Mouse (Mus musculus): ENCODE results near the gene Tdpoz3.
A peak's percentile ranks its signal among the peaks of the same experiment; 100 is the strongest.
"Not testable (repeated sequence)": the region's sequence is repeated elsewhere in the genome, so short reads cannot be mapped to it uniquely, and the experiment has no call there.

Gene Tdpoz3

DNA sequence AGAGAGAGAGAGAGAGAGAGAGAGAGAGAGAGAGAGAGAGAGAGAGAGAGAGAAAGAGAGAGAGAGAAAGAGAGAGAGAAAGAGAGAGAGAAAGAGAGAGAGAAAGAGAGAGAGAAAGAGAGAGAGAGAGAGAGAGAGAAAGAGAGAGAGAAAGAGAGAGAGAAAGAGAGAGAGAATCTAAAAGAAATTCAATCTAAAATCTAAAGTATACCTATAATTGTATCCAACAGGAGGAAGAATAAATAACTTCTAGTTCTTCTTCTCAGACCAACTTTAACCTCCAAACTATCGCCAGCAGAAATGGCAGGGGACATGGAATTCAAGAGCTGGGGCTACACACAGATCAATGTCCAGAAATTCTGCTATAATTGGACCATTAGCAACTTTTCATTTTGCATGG, at the start of gene Tdpoz3:
Gene Tdpoz3, plus strand, starts transcription at position 301 of the 400 bp plus-strand sequence.
- DNase-seq (ENCODE audit: low spot score in 2 of 2): not testable (repeated sequence)

DNA sequence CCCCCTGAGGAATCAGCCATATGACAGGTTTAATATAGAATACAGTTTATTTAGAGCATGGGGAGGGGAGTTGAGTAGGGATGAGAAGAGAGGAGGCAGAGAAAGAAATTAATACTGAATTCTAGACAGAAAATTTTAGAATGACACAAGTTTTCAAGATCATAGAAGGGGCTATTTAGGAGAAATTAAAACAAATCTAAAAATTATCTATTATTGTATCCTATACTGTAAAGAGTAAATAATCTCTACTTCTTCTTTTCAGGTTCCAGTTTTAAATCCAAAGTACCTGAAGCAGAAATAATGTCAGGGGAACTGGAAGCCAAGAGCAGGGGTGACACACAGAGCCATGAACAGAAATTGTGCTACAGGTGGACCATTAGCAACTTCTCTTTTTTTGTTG, 29.7 kb upstream of the Tdpoz3 start, which contains the start of gene Tdpoz4:
Gene Tdpoz4, plus strand, starts transcription at position 301 of the 400 bp plus-strand sequence.
- not testable (repeated sequence) for DNase-seq (ENCODE audit: low spot score in 2 of 2)

DNA sequence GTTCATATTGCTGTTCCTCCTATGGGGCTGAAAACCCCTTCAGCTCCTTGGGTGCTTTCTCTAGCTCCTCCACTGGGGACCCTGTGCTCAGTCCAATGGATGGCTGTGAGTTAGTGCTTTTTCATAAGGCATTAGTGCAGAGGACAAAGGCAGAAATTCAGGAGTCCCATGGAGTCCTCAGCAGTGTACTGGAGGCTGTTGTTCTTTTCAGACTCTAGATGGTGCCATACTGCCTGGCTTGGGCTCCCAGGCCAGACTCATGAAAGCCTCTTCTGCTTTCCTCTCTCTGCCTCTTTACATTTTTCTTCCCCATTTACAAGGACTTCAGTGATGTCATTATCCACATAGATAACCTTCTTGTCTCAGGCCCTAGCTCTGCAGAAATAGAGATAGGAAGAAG, 12.5 kb upstream of the Tdpoz3 start:
- DNase-seq (ENCODE audit: low spot score in 2 of 2): peak in 1 of 2 experiments; percentile 1

DNA sequence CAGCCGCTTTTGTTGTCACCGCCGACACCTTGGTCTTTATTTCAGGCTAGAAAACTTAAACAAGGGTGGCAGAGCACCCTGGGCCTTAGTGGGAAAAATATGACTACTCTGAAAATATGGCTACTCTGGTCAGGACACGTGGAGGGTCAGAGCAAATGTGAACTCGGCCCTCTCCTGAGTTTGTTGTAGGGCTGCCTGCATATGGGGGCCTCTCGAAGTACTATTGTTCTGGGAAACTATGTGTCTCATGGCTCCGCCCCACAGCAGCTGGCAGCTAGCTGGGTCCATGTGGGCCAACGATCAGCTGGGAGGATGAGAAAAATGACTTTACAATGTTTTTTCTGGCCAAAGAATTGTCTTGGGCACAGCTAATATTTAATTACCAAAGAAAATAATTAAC, 33.1 kb downstream of the Tdpoz3 start:
- not testable (repeated sequence) for DNase-seq (ENCODE audit: low spot score in 2 of 2)

DNA sequence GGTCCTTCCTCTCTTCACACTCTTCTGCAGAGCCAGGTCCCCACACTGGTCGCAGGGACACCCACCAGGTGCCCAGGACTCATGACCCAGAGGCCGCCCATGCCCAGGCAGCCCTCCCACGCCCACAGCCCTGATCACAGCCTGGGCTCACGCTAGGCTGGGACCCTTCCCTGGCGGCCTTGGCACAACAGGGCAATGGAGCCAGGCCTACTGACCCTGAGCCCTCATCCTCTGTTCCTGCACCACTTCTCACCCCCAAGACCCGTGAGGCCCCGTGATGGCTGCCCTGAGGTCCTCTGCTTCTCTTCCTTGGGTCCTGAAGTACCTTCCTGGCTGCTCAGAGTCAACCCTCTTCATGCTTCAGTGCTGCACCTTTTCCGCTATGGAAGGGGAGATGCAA, 44.8 kb downstream of the Tdpoz3 start:
- not testable (repeated sequence) for DNase-seq (ENCODE audit: low spot score in 2 of 2)

All from right cerebral cortex, adult 2 months (tissue).